Mouse (Mus musculus) retina, adult 2 months (tissue): ENCODE measurements around the gene Dek.

ENCODE experiments used
- DNase-seq: peaks from one replicate; pipeline ENCODE4 v3.0.0-alpha.2; 2012; ENCODE audit warnings: low read depth, low spot score

The Dek gene

GRCm38 (mm10) chr13:47056781-47057180 lies 49.2 kb downstream of the Dek start:
- DNase-seq: no peak

GRCm38 (mm10) chr13:47056126-47056525 lies 49.9 kb downstream of the Dek start:
- no peak for DNase-seq

- DNase-seq: no peak
Measured at GRCm38 (mm10) chr13:47053971-47054370, 52.0 kb downstream of the Dek start.

- no peak for DNase-seq
Measured at GRCm38 (mm10) chr13:47050009-47050408, 56.0 kb downstream of the Dek start.

- no peak for DNase-seq
Measured at GRCm38 (mm10) chr13:47047996-47048395, 58.0 kb downstream of the Dek start.

GRCm38 (mm10) chr13:47044617-47044947 lies 61.4 kb downstream of the Dek start, which contains the start of gene Tpmt:
Gene Tpmt (minus strand): TSS chr13:47044737.
- no peak for DNase-seq

- no peak for DNase-seq
Measured at GRCm38 (mm10) chr13:47043833-47044616, 62.0 kb downstream of the Dek start.

- peak; percentile 98 for DNase-seq
Measured at GRCm38 (mm10) chr13:47043030-47043680, 62.8 kb downstream of the Dek start, which contains the start of gene Kdm1b. Gene Kdm1b (plus strand): TSS chr13:47043499.

- DNase-seq: no peak
Measured at GRCm38 (mm10) chr13:47042024-47042633, 63.9 kb downstream of the Dek start.

GRCm38 (mm10) chr13:47040061-47040460 lies 65.9 kb downstream of the Dek start:
- no peak for DNase-seq

GRCm38 (mm10) chr13:47037946-47038345 lies 68.1 kb downstream of the Dek start:
- no peak for DNase-seq
